19 mouse cellular contexts compared by ENCODE assay signal in the genomic region with DNA sequence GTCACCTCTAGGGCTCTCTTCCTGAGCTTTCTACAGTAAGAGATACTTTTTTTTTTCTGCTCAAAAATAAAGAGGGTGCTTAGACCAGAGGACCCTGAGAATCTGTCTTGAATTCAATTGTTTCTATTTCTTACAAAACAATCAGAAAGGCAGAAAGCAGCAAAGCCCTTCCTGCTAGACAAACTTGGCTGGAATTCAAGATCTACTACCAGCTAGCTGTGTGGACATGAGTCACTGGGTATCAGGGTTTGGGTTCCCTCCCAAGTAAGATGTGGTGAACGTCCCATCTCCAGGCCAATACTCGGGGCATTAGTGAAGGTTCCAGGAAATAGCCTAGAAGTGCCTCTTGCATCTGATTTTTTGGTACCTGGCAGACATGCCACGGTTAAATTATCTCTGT. TPM values are rescaled to one million over a fixed set of nuclear protein-coding genes. Genes with fewer than 3 reads are reported as not detected.
A peak's percentile ranks its signal among the peaks of the same experiment; 100 is the strongest.
DNase-seq lines count a peak whose midpoint lies in the region; ATAC-seq and TF ChIP-seq lines count a peak whose summit lies in the region.
"Had no signal": no experiment of that assay in that cellular context is flagged by ENCODE, and none has a peak within 500 bp of the region (broad histone marks: within the 10 kb centered on the region; RNA-seq: fewer than 3 reads in every experiment).

No protein-coding gene starts in this region.

- 52% methylated on average over 3 of the region's 3 CpGs for WGBS in kidney, embryonic 16.5 days
- 56% methylated on average over 3 of the region's 3 CpGs for WGBS in stomach, embryonic 16.5 days
- WGBS in stomach, postnatal 0 days, result 37% methylated on average over 3 of the region's 3 CpGs

- H3K36me3 ChIP-seq in kidney, embryonic 16.5 days (ENCODE audit: insufficient read depth, low read length), result no peaks in the 10 kb centered on the region
- no peaks in the 10 kb centered on the region for H3K36me3 ChIP-seq in stomach, embryonic 16.5 days (ENCODE audit: control insufficient read depth, insufficient read depth, low read length)
- H3K36me3 ChIP-seq in stomach, postnatal 0 days (ENCODE audit: control insufficient read depth, insufficient read depth, low read length), result no peaks in the 10 kb centered on the region
- H3K36me3 ChIP-seq: heart, embryonic 12.5 days; liver, embryonic 15.5 days; midbrain, embryonic 12.5 days had no signal

- no peaks in the 10 kb centered on the region for H3K9me3 ChIP-seq in kidney, embryonic 16.5 days (ENCODE audit: low read length)
- H3K9me3 ChIP-seq in stomach, embryonic 16.5 days (replicated peaks; ENCODE audit: control insufficient read depth, low read length), result no peaks in the 10 kb centered on the region
- no peaks in the 10 kb centered on the region for H3K9me3 ChIP-seq in stomach, postnatal 0 days (ENCODE audit: control insufficient read depth, low read length)
- H3K9me3 ChIP-seq: heart, embryonic 12.5 days; liver, embryonic 15.5 days; midbrain, embryonic 12.5 days had no signal

- H3K4me2 ChIP-seq in kidney, embryonic 16.5 days (replicated peaks; ENCODE audit: low read depth, low read length), result no peak overlapping the region
- H3K4me2 ChIP-seq in stomach, embryonic 16.5 days (ENCODE audit: low read depth, low read length), result no peak overlapping the region
- H3K4me2 ChIP-seq in stomach, postnatal 0 days (replicated peaks; ENCODE audit: low read depth), result no peak overlapping the region
- H3K4me2 ChIP-seq: heart, embryonic 12.5 days; liver, embryonic 15.5 days; midbrain, embryonic 12.5 days had no signal

- TF ChIP-seq EP300 in stomach, postnatal 0 days (optimal IDR thresholded peaks at IDR 0.05), result no peak

- peak; percentile 2 for DNase-seq in adrenal gland, postnatal 10 days
- DNase-seq in adrenal gland, adult 8-10 months, result no peak
- no peak for DNase-seq in kidney, adult 11 months
- no peak for DNase-seq in stomach, postnatal 0 days (ENCODE audit: low spot score)
- no peak for DNase-seq in gastrocnemius, postnatal 14 days
- DNase-seq: B cell, adult 2 months; cerebellum, postnatal 25 days; gastrocnemius, postnatal 25 days; left cerebral cortex, postnatal 4 days; retina, postnatal 1 day; thymus, postnatal 14 days had no signal

- no peaks in the 10 kb centered on the region for H3K27me3 ChIP-seq in kidney, embryonic 16.5 days (ENCODE audit: insufficient read depth, low read length)
- no peaks in the 10 kb centered on the region for H3K27me3 ChIP-seq in stomach, embryonic 16.5 days (ENCODE audit: control insufficient read depth, insufficient read depth, low read length)
- no peaks in the 10 kb centered on the region for H3K27me3 ChIP-seq in stomach, postnatal 0 days (ENCODE audit: control insufficient read depth, insufficient read depth, low read length)
- H3K27me3 ChIP-seq: liver, embryonic 15.5 days had no signal

- intact Hi-C loops in gastrocnemius, postnatal 14 days (cut with DNase I; ENCODE audit: low total_unique reads), result no loop called here

- H3K9ac ChIP-seq in kidney, embryonic 16.5 days (replicated peaks; ENCODE audit: low read length), result no peak overlapping the region
- H3K9ac ChIP-seq in stomach, embryonic 16.5 days (ENCODE audit: low read length), result no peak overlapping the region
- H3K9ac ChIP-seq in stomach, postnatal 0 days (ENCODE audit: low read length), result no peak overlapping the region
- H3K9ac ChIP-seq: heart, embryonic 12.5 days; liver, embryonic 15.5 days; midbrain, embryonic 12.5 days had no signal

- no peak overlapping the region for H3K4me3 ChIP-seq in kidney, embryonic 16.5 days (ENCODE audit: low read length)
- no peak overlapping the region for H3K4me3 ChIP-seq in stomach, embryonic 16.5 days (replicated peaks; ENCODE audit: low read length)
- no peak overlapping the region for H3K4me3 ChIP-seq in stomach, postnatal 0 days (ENCODE audit: low read depth, low read length)
- H3K4me3 ChIP-seq: heart, embryonic 12.5 days; liver, embryonic 15.5 days; midbrain, embryonic 12.5 days had no signal

- TF ChIP-seq CTCF in stomach, postnatal 0 days (IDR thresholded peaks at IDR 0.05; ENCODE audit: low read depth), result no peak

- peak overlapping the region; percentile 65 for H3K27ac ChIP-seq in kidney, embryonic 16.5 days (ENCODE audit: low read length)
- peak overlapping the region; percentile 11; the same call in 1 of the 2 replicates for H3K27ac ChIP-seq in stomach, embryonic 16.5 days (ENCODE audit: low read length)
- no peak overlapping the region for H3K27ac ChIP-seq in stomach, postnatal 0 days (replicated peaks)
- H3K27ac ChIP-seq: liver, embryonic 15.5 days; macrophage; midbrain, embryonic 12.5 days had no signal

- H3K4me1 ChIP-seq in kidney, embryonic 16.5 days (ENCODE audit: insufficient read depth, low read length), result peaks cover 28% of the 10 kb centered on the region
- H3K4me1 ChIP-seq in stomach, embryonic 16.5 days (ENCODE audit: control insufficient read depth, insufficient read depth, low read length), result peaks cover 19% of the 10 kb centered on the region
- H3K4me1 ChIP-seq in stomach, postnatal 0 days (replicated peaks; ENCODE audit: control insufficient read depth, insufficient read depth), result peaks cover 2% of the 10 kb centered on the region; the same call in 1 of the 2 replicates

- ATAC-seq in kidney, embryonic 16.5 days (ENCODE audit: low FRiP score, low TSS enrichment), result no peak
- no peak for ATAC-seq in stomach, embryonic 16.5 days (ENCODE audit: insufficient read depth, low FRiP score)
- no peak for ATAC-seq in stomach, postnatal 0 days (ENCODE audit: low FRiP score, low TSS enrichment)
- ATAC-seq in erythroblast, adult 5-6 weeks (replicated peaks; ENCODE audit: low FRiP score, poor library complexity, severe bottlenecking), result no peak
- ATAC-seq: intestine, embryonic 16.5 days had no signal

RNA-seq across cellular contexts. Expression of a gene that starts 18.8 kb away (rescaled TPM):
- total RNA-seq in adrenal gland, postnatal 10 days (2021), result 10 to 100 TPM in 1 of 2 experiments, 1 to 10 TPM in 1; 5.6 to 11.9 TPM
- total RNA-seq in adrenal gland, adult 8-10 months (2022), result 1 to 10 TPM; 1.1 to 5.7 (median 3.3) TPM
- 66.9 and 75.0 TPM in 2 replicates for polyA plus RNA-seq in kidney, embryonic 16.5 days (2015; fragmentation: Nextera tagmentation; extraction: Ambion mirVana)
- 26.2 and 31.1 TPM in 2 replicates for polyA plus RNA-seq in stomach, embryonic 16.5 days (2015; fragmentation: Nextera tagmentation; extraction: Ambion mirVana)
- 7.7 and 9.1 TPM in 2 replicates for polyA plus RNA-seq in stomach, postnatal 0 days (2015; fragmentation: Nextera tagmentation; extraction: Ambion mirVana)
- 1 to 10 TPM; 4.7 to 6.6 TPM for total RNA-seq in gastrocnemius, postnatal 14 days (2021)
- total RNA-seq in erythroblast, adult 5-6 weeks (2015; ENCODE audit: low replicate concordance), result 0.42 TPM in 1 of 2 replicates, not detected in the other
- 0.28 TPM in 1 of 2 replicates, not detected in the other for total RNA-seq in erythroblast, adult 5-6 weeks (2017; ENCODE audit: low replicate concordance)
- polyA plus RNA-seq: macrophage had no signal
